Mouse (Mus musculus) kidney, adult 9 months (tissue): ENCODE results near the gene Arrdc5.
"Not testable (repeated sequence)": the region's sequence is repeated elsewhere in the genome, so short reads cannot be mapped to it uniquely, and the experiment has no call there.

Source experiments
- DNase-seq: peaks from one replicate; pipeline ENCODE4 v3.0.0; 2022

Arrdc5 gene

GRCm38 (mm10) chr17:56276643-56277566 lies 23.2 kb downstream of the Arrdc5 start, which contains the start of gene Ticam1:
Gene Ticam1, minus strand, starts transcription at chr17:56276786.
- DNase-seq: peak; percentile 97

DNA sequence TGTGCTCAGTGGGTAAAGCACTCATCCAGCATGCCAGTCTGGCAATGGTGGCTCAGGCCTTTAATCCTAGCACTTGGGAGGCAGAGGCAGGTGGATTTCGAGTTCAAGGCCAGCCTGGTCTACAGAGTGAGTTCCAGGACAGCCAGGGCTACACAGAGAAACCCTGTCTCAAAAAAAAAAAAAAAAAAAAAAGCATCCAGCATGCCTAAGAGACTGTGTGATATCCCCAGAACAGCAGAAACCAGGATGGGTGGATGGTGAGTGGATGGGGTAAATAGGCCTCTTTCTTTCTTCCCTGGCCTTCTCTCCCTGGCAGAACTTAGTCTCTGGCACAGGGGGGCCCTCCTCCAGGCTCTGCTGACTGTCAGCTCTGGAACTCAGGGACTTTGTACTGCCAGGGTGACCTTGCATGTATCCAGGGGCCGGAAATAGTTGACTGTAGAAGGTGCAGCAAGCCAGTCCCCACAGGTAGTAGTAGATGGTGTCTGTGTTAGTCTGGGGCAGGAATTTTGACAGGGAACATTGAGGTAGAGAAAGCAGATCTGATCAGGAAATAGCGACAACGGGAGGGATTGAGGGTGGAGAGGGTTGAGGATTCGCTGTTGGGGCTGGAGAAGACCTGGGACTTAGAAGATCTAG lies 24.1 kb downstream of the Arrdc5 start:
- peak; percentile 89 for DNase-seq

- DNase-seq: no peak
These were observed 26.1 kb downstream of the Arrdc5 start for GRCm38 (mm10) chr17:56273986-56274385.

GRCm38 (mm10) chr17:56273482-56273881 lies 26.6 kb downstream of the Arrdc5 start:
- DNase-seq: no peak

DNA sequence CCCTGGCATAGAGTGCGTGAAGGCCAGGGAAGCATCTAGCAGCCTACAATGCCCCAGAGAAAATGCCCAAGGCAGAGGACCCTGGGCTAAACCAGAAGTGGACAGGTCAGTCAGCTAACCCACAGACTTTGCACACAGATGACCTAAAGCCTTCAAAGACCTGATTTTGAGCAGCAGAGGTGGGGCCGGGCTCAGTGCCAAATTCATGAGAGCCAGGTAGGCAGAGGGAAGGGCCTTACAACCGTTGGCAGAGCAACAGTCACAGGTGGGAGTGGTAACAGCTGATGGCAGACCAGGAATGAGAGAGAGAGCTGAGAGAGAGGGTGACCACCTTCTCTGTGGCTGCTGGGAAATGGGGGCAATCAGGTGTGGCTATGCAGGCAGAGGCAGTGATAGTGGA lies 27.4 kb downstream of the Arrdc5 start:
- DNase-seq: peak; percentile 70

DNA sequence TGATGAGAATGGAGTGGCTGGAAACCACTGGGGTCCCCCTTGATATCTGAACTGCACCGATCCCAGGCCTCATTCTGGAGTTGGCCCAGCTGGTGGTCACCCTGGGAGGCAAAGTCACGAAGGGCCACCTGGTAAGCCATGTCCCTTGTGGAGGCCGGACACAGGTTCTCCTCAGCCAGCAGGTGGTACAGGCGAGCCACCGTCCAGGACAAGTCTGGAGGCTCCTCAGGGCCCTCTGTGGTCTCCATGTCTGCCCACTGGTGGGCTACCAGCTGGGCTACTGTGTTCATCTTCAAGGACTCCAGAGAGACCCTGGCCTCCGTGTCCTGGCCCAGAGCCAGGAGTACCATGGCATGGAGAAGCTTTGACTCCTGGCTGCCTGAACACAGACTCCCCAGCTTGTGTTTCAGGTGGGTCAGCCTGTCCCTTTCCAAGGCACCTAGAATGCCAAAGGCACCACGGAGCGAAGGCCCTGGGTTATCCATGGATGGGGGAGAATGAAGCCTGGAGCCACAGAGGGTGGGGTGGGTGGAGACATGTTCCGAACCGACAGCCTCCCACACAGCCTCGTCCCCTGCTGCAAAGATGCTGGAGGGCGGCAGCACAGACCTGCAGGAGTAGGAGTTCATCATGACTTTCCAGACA lies 28.4 kb downstream of the Arrdc5 start:
- no peak for DNase-seq

GRCm38 (mm10) chr17:56269741-56270140 lies 30.3 kb downstream of the Arrdc5 start:
- DNase-seq: no peak

- DNase-seq: peak; percentile 84
These were observed 30.9 kb downstream of the Arrdc5 start for GRCm38 (mm10) chr17:56269153-56269630.

DNA sequence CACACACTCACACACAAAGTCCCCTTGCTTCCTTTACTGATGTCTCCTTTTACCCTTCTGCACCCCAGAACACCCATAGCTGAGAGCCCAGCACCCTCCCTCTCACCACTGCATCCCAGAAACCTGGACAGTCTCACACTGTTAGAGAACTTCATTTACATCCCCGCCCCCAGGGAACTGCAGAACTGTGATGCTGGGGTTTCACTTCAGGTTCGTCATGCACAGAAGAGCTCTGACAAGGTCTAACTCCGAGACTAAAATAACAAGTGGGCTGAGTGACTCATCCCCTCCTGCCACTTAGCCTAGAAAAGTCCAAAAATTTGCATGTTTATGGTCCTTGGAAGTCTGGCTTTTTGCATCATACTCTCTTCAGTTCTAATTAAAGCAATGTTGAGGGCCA lies 33.8 kb downstream of the Arrdc5 start:
- peak; percentile 20 for DNase-seq

- no peak for DNase-seq
These were observed 34.2 kb downstream of the Arrdc5 start for GRCm38 (mm10) chr17:56265869-56266268.

GRCm38 (mm10) chr17:56265011-56265410 lies 35.1 kb downstream of the Arrdc5 start:
- peak; percentile 13 for DNase-seq

DNA sequence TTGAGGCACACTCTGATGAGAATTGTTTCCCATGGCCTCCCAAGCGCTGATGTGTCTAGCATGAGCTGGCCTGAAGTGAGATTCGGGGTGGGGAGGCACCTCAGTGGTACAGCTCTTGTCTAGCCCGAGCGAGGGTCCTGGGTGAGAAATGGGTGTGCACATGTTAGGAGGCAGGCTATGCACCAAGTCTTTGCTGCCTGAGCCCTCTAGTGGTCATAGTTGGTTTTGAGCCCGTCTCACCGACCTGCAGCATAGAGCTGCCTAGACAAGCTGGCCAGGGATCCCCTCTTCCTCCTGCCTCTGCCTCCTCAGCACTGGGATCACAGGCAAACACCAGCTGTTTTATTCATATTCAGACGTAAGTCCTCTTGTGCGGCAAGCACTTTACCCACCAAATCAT lies 36.1 kb downstream of the Arrdc5 start:
- DNase-seq: peak; percentile 83

DNA sequence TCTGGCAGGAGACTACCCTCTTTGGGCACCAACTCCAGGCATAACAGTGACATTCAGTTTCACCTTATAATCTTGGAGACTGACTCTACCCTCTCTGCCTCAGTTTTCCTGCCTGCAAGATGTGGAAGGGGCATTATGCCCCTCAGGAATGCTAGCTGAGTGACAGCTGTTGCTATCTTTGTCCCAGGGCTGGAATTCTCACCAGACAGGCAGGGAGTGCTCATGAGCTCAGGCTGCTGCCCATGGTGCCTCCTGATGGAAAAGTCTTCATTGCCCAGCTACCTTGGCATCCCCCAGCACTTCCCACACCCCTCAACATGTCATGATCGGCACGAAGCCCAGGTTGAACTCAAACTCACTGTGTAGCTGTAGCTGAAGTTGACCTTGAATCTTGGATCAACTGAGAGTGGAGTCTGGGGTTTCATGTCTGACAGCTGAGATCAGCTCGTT lies 37.4 kb downstream of the Arrdc5 start:
- peak; percentile 6 for DNase-seq

- peak; percentile 71 for DNase-seq
These were observed 38.9 kb downstream of the Arrdc5 start for GRCm38 (mm10) chr17:56261166-56261565.

- DNase-seq: peak; percentile 15
These were observed 40.6 kb downstream of the Arrdc5 start for GRCm38 (mm10) chr17:56259301-56260037.

- not testable (repeated sequence) for DNase-seq
These were observed 41.3 kb downstream of the Arrdc5 start for GRCm38 (mm10) chr17:56258812-56259211.

GRCm38 (mm10) chr17:56258269-56258668 lies 41.8 kb downstream of the Arrdc5 start:
- DNase-seq: peak; percentile 6

- peak; percentile 64 for DNase-seq
These were observed 42.7 kb downstream of the Arrdc5 start for GRCm38 (mm10) chr17:56257181-56257894.

GRCm38 (mm10) chr17:56256239-56256881 lies 43.7 kb downstream of the Arrdc5 start, which contains the start of gene Fem1a:
Gene Fem1a, plus strand, starts transcription at chr17:56256810.
- peak; percentile 99 for DNase-seq

GRCm38 (mm10) chr17:56255863-56256238 lies 44.2 kb downstream of the Arrdc5 start:
- peak; percentile 99 for DNase-seq

DNA sequence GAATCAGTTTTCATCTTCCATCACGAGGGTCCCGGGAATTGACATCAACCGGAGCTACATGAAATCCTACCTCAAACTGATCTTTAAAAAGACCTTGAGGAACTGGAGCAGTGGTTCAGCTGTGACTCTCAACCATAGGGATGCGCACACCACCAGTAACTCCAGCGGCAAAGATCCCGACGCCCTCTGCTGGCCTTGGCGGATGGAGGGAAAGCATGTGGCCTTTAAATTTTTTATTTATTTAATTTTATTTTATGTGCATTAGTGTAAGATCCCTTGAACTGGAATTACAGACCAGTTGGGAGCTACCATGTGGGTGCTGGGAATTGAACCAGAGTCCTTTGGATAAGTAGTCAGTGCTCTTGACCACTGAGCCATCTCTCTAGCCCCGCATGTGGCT lies 44.7 kb downstream of the Arrdc5 start:
- no peak for DNase-seq
